Mouse (Mus musculus) frontal cortex, postnatal 25 days (tissue): ENCODE measurements around the gene Icosl.
A peak's percentile ranks its signal among the peaks of the same experiment; 100 is the strongest.
"Not testable (repeated sequence)": the region's sequence is repeated elsewhere in the genome, so short reads cannot be mapped to it uniquely, and the experiment has no call there.

ENCODE experiments used
- DNase-seq, 2 experiments: peaks; one replicate each; pipeline ENCODE4 v3.0.0; 2022; ENCODE audit warnings: low spot score in 2 of 2

Icosl gene

GRCm38 (mm10) chr10:78074977-78075376, 5.9 kb downstream of the Icosl start:
- no peak for DNase-seq

GRCm38 (mm10) chr10:78077862-78078261, 8.8 kb downstream of the Icosl start:
- DNase-seq: no peak

GRCm38 (mm10) chr10:78078276-78078675, 9.2 kb downstream of the Icosl start:
- DNase-seq: no peak

GRCm38 (mm10) chr10:78079955-78080591, 11.0 kb downstream of the Icosl start:
- DNase-seq: no peak

- no peak for DNase-seq
These were observed 15.0 kb downstream of the Icosl start for GRCm38 (mm10) chr10:78084073-78084472.

GRCm38 (mm10) chr10:78085711-78086110, 16.6 kb downstream of the Icosl start:
- DNase-seq: no peak

- no peak for DNase-seq
These were observed 17.5 kb downstream of the Icosl start for GRCm38 (mm10) chr10:78086444-78087061.

- no peak for DNase-seq
These were observed 18.0 kb downstream of the Icosl start for GRCm38 (mm10) chr10:78087101-78087511.

GRCm38 (mm10) chr10:78090246-78090645, 21.1 kb downstream of the Icosl start:
- DNase-seq: no peak

- no peak for DNase-seq
These were observed 21.8 kb downstream of the Icosl start for GRCm38 (mm10) chr10:78090706-78091491.

GRCm38 (mm10) chr10:78091865-78092724, 23.0 kb downstream of the Icosl start:
- no peak for DNase-seq

- no peak for DNase-seq
These were observed 23.6 kb downstream of the Icosl start for GRCm38 (mm10) chr10:78092725-78093029.

- DNase-seq: no peak
These were observed 26.1 kb downstream of the Icosl start for GRCm38 (mm10) chr10:78095221-78095620.

- no peak for DNase-seq
These were observed 27.1 kb downstream of the Icosl start for GRCm38 (mm10) chr10:78095954-78096931.

- not testable (repeated sequence) for DNase-seq
These were observed 30.8 kb downstream of the Icosl start for GRCm38 (mm10) chr10:78099860-78100259.

- DNase-seq: no peak
These were observed 32.1 kb downstream of the Icosl start for GRCm38 (mm10) chr10:78100989-78101780.

GRCm38 (mm10) chr10:78104555-78105490, 35.7 kb downstream of the Icosl start:
- DNase-seq: no peak

- DNase-seq: peak; percentile 14 to 19
These were observed 36.4 kb downstream of the Icosl start for GRCm38 (mm10) chr10:78105548-78105947.
